Mouse (Mus musculus) adrenal gland, adult 10 weeks (tissue): ENCODE results near the gene 4921530L21Rik. TPM values are rescaled to one million over a fixed set of nuclear protein-coding genes. Genes with fewer than 3 reads are reported as not detected.

Experiments used
- polyA plus RNA-seq: library from polyadenylated mRNA; stranded (reverse); fragments of 350-450 nt; fragmentation: Illumina TruSeq; extraction: RNeasy Lipid Tissue Mini Kit (QIAGEN cat#74804); gene quantifications from one replicate; pipeline ENCODE4 v1.2.3, GENCODE M21; 2014; ENCODE audit warnings: low read depth, low replicate concordance

4921530L21Rik gene
- polyA plus RNA-seq, result not detected

DNA sequence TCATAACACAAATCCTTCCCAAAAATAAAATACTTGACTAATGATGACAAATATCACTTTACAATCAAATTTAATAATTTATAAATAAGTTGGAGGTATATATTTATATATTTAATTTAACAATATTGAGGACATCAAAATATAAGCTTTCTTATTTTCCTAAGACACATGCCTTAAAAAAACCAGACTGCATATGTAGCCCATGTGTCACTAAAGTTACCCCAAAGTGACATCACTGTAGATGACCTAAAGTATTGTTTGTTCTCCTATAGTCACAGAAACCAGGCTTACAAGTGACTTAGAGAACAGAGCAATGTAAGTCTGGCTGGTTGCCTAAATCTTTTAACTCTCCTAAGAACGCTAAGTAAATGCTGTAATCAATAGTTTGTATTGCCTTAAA lies at the start of gene 4921530L21Rik:
Gene 4921530L21Rik, plus strand, starts transcription at position 301 of the 400 bp plus-strand sequence.

